Mouse (Mus musculus): ENCODE measurements around the gene Gm20388.

DNA sequence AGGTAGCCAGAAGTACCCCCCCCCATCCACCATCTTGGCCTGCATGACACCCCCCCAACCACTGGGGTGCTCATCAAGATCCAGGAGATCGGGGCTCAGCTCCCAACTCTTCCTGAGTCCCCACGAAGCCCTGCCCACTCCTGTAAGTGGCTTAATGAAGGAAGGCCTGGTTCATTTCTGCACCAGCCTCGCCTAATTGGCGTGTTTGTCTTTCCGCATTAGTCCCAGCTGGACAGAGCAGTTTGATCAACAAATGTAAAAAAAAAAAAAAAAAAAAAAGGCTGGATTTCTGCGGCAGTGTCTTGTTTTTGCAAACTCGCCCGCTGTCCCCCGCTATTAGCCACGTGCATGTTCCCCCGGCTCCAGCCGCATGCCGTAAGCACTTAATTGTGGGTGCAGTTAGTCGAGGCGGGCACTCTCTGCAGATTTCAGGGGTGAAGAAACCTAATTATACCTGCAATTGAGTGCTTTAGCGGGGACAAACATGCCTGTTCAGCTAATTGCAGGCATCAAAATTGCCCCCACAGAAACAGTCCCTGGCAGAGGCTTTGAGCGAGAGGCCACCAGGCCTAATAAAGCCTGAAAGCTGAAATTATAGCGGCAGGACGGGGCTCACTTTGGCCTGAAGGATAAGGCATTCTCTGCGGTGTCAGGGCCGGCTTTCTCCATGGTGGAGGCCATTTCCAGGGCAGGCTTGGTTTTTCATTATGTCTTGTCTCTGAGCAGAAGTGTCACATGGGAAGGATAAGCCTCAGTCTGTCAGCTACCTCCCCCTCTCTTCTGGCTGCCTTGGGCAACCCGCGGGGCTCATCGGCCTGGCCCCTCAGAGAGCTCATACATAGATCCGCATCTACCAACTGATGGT, 566.3 kb downstream of the Gm20388 start:
- TF ChIP-seq CTCF (IDR thresholded peaks at IDR 0.05; ENCODE audit: control insufficient read depth, insufficient read depth, low read length) (no peak), POLR2A (IDR thresholded peaks at IDR 0.05; ENCODE audit: borderline replicate concordance, control insufficient read depth, low read depth, low read length) (no peak)

Measured in bone marrow, adult 2 months (tissue).